Mouse (Mus musculus) ES-E14 (cell line): Measurements from ENCODE around the gene Scn8a. TPM values are rescaled to one million over a fixed set of nuclear protein-coding genes. Genes with fewer than 3 reads are reported as not detected.

Experiments used
- DNase-seq: peaks from one replicate; pipeline ENCODE4 v3.0.0-alpha.2; 2013; ENCODE audit warnings: low read depth, low spot score
- H3K27ac ChIP-seq: 2 replicates; pipeline ENCODE4 v1.5.1; 2012; ENCODE audit warnings: low read depth, mild to moderate bottlenecking, low read length, moderate library complexity, mixed read lengths; ENCODE audit not compliant: poor library complexity, insufficient read depth, severe bottlenecking
- H3K36me3 ChIP-seq: 2 replicates; pipeline ENCODE4 v1.6.1; 2012; ENCODE audit warnings: mild to moderate bottlenecking, low read length, moderate library complexity, mixed read lengths; ENCODE audit not compliant: control insufficient read depth, poor library complexity, insufficient read depth, severe bottlenecking
- H3K4me1 ChIP-seq, 2 experiments: fragments of 150-350 bp in 1 of 2; sonication (generic) in 1 of 2; 2 replicates each; pipeline ENCODE4 v1.6.1; 2012; ENCODE audit warnings: low read length in 2 of 2, mild to moderate bottlenecking in 1 of 2, mixed read lengths in 1 of 2; ENCODE audit not compliant: control insufficient read depth in 2 of 2, insufficient read depth in 2 of 2, poor library complexity in 1 of 2
- H3K4me3 ChIP-seq, 2 experiments: fragments of 150-350 bp in 1 of 2; sonication (generic) in 1 of 2; 2 replicates each; pipeline ENCODE4 v1.5.1; 2012; ENCODE audit warnings: low read length in 2 of 2, low read depth in 1 of 2, mild to moderate bottlenecking in 1 of 2, mixed read lengths in 1 of 2; ENCODE audit not compliant: insufficient read depth in 1 of 2, poor library complexity in 1 of 2, severe bottlenecking in 1 of 2
- H3K9ac ChIP-seq: 2 replicates; pipeline ENCODE4 v1.6.1; 2012; ENCODE audit warnings: low read depth, mild to moderate bottlenecking, low read length, mixed read lengths; ENCODE audit not compliant: poor library complexity, insufficient read depth, severe bottlenecking
- H3K9me3 ChIP-seq: fragments of 150-350 bp; sonication (generic); 2 replicates; pipeline ENCODE4 v1.6.1; 2012; ENCODE audit warnings: low read depth, mild to moderate bottlenecking, low read length; ENCODE audit not compliant: control insufficient read depth, insufficient read depth
- CHD2 ChIP-seq: IDR thresholded peaks from 2 replicates; pipeline ENCODE4 v1.6.1; 2014; ENCODE audit warnings: mild to moderate bottlenecking, low read depth, low read length, inconsistent platforms
- HCFC1 ChIP-seq: IDR thresholded peaks from 2 replicates; pipeline ENCODE4 v1.6.1; 2012; ENCODE audit warnings: low read length, inconsistent platforms, borderline replicate concordance; ENCODE audit not compliant: insufficient read depth
- MAFK ChIP-seq: IDR thresholded peaks from 2 replicates; pipeline ENCODE4 v1.6.1; 2014; ENCODE audit warnings: mild to moderate bottlenecking, low read depth, low read length, inconsistent platforms; ENCODE audit not compliant: insufficient read depth
- ZC3H11A ChIP-seq: IDR thresholded peaks from 2 replicates; pipeline ENCODE4 v1.6.1; 2012; ENCODE audit warnings: low read depth, mild to moderate bottlenecking, inconsistent platforms, low read length, borderline replicate concordance
- ZNF384 ChIP-seq: IDR thresholded peaks from 2 replicates; pipeline ENCODE4 v1.6.1; 2012; ENCODE audit warnings: low read depth, low read length, inconsistent platforms
- in situ Hi-C, 2 experiments: fragments of 600-800 bp; cut with MboI; formaldehyde crosslinking; loops; one replicate each; pipeline ENCODE4 v1.15.1; 2025; ENCODE audit warnings: low sequenced_read_pairs in 2 of 2, inconsistent platforms in 1 of 2; ENCODE audit not compliant: unreplicated experiment in 2 of 2
- total RNA-seq: library from RNA; depleted of rRNA; stranded (reverse); fragments of 300-350 nt; gene quantifications from 2 replicates; pipeline ENCODE4 v1.2.3, GENCODE M21; 2012

The Scn8a gene
- total RNA-seq, 1 experiment = 6.1 TPM

DNA sequence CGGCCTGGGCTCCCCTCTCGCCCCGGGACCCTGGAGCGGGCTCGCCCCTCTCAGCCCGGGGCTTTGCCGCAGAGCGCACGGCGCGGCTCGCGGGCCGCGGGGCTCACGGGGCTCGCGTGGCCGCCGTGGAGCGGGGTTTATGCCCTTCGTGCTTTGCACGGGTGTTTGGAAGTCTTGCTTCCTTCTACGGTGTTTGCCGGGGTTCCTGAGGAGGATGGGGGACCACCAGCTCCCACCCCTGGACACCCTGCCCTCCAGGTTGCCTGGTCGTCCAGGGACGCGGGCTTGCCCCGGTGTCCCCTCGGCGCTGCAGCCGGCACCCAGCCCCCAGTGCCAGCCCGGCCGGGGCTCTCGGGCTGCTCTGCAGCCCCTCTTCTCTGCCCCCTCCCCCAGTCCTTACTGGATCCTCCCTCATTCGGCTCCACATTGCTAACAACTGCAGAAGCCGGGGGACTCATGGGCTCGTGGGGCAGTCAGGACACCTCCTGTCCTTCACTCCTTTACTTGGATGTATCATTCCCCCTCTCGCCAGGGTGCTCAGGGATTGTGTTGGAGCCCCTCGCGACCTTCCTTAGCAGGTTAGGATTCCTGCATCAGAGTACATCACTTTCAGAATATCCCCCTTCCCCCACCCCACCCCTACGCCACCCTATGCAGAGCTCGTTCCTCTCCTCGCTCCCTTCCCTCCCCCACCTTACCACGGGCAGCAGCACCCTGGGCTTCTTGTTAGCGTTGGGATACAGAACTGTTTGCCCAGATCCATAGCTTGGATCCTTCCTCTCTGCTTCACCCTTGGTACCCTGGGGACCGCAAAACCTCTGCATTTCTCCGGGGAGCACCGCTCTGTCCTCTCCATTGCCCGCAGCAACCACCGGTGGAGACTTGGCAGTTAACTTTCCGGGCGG is 1.7 kb downstream of the Scn8a start:
- no peak for DNase-seq
- H3K27ac ChIP-seq = no peak overlapping the region

GRCm38 (mm10) chr15:100873155-100873554 is 3.5 kb downstream of the Scn8a start:
- DNase-seq = peak; percentile 89
- TF ChIP-seq MAFK (no peak), CHD2 (no peak), HCFC1 (no peak), ZC3H11A (no peak), ZNF384 (no peak)
- Histone ChIP-seq H3K4me1 (peaks cover 0 to 7% of the 10 kb centered on the region in 2 experiments; a peak in 1 of 4 replicates), H3K9me3 (no peaks in the 10 kb centered on the region), H3K4me3 (no peak overlapping the region), H3K27ac (no peak overlapping the region), H3K36me3 (no peaks in the 10 kb centered on the region), H3K9ac (no peak overlapping the region)
- in situ Hi-C loops = no loop called here

More for the DNA sequence above, 1.7 kb downstream of the Scn8a start:
- Histone ChIP-seq H3K9ac (peak overlapping the region; percentile 95), H3K4me3 (peak overlapping the region; percentile 86 to 100), H3K4me1 (peaks cover 0 to 7% of the 10 kb centered on the region in 2 experiments; a peak in 1 of 4 replicates), H3K36me3 (no peaks in the 10 kb centered on the region), H3K9me3 (no peaks in the 10 kb centered on the region)
- in situ Hi-C loops = no loop called here
- TF ChIP-seq ZNF384 = no peak
- TF ChIP-seq CHD2 = no peak

DNA sequence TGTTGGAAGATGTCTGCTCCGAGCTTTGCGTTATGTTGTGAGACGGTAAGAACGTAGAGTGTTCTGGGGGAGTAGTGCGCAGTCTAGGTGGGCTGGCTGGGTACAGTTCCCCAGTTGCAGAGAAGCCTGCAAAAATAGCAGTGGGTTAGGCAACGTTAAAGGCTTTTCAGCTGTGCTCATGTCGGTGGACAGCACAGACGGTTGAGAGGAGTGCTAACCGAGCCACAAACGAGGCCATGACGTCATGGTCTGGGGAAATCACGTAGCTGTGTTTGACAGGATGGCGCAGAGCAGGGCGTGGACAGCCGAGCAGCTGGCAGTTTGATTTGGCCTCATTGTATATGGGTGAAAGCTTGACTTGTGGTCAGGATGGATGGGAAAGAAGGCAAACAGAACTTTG is 9.4 kb downstream of the Scn8a start:
- H3K4me3 ChIP-seq = no peak overlapping the region
- DNase-seq = no peak
- H3K9me3 ChIP-seq = no peaks in the 10 kb centered on the region
- H3K36me3 ChIP-seq = no peaks in the 10 kb centered on the region
- H3K4me1 ChIP-seq = peaks cover 0 to 2% of the 10 kb centered on the region in 2 experiments; a peak in 1 of 4 replicates
- H3K27ac ChIP-seq = no peak overlapping the region
- no peak for TF ChIP-seq CHD2
- TF ChIP-seq MAFK = no peak
- TF ChIP-seq ZNF384 = no peak
- TF ChIP-seq HCFC1 = no peak
- no peak for TF ChIP-seq ZC3H11A
- no peak overlapping the region for H3K9ac ChIP-seq
- in situ Hi-C loops = no loop called here

DNA sequence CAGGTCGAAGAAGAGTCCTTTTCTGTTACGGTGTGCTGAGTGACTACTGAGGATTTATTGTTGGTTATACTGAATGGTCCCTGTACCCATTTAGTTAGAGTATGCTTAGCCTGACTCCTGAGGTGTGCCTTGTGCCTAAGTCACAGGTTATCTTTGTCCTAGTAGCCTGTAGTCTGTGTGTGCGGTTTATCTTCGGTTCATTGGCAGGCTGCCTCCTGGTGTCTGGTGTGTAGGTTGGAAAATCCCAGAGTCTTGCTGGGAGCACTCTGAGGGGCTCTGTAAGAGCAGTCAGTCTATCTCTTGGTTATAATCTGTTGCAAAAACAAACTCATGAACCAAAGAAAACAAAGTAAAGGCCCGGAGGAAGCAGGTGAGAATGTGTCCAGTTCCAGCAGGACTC is 11.7 kb downstream of the Scn8a start:
- Histone ChIP-seq H3K36me3 (no peaks in the 10 kb centered on the region), H3K9ac (no peak overlapping the region), H3K9me3 (no peaks in the 10 kb centered on the region), H3K4me3 (no peak overlapping the region), H3K4me1 (peaks cover 0 to 2% of the 10 kb centered on the region in 2 experiments; a peak in 1 of 4 replicates), H3K27ac (no peak overlapping the region)
- in situ Hi-C loops = no loop called here
- DNase-seq = no peak
- no peak for TF ChIP-seq CHD2
- TF ChIP-seq HCFC1 = no peak
- TF ChIP-seq MAFK = no peak
- no peak for TF ChIP-seq ZNF384
- no peak for TF ChIP-seq ZC3H11A
